ENCODE assay signal across 29 mouse cellular contexts in the genomic region with DNA sequence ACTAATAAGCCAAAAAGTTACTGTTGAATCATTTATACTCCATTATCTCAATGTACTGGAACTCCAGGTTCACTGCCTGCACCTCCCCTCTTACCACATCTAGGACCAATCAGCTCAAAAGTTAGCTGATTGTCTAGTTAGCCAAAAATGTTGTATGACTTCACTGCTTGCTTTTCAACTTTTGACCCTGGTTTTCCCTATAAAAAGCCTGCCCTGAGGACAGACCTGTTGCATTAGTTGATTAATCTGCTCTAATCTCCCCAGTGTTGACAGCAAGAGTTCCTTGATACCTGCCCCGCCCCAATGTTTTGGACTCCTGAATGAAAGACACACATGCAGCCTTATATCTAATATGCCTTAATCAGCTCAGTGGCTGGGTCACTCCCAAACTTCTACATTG. TPM values are rescaled to one million over a fixed set of nuclear protein-coding genes. Genes with fewer than 3 reads are reported as not detected.
"Had no signal": no experiment of that assay in that cellular context is flagged by ENCODE, and none has a peak within 500 bp of the region (broad histone marks: within the 10 kb centered on the region; RNA-seq: fewer than 3 reads in every experiment).

No protein-coding gene starts in this region.

- H3K4me1 ChIP-seq: limb, embryonic 13.5 days; liver, embryonic 15.5 days; midbrain, embryonic 15.5 days; neural tube, embryonic 12.5 days; neural tube, embryonic 15.5 days had no signal

- H3K9me3 ChIP-seq: limb, embryonic 13.5 days; liver, embryonic 15.5 days; midbrain, embryonic 15.5 days; neural tube, embryonic 12.5 days; neural tube, embryonic 15.5 days had no signal

- H3K36me3 ChIP-seq: limb, embryonic 13.5 days; liver, embryonic 15.5 days; midbrain, embryonic 15.5 days; neural tube, embryonic 12.5 days; neural tube, embryonic 15.5 days had no signal

- H3K27ac ChIP-seq: limb, embryonic 13.5 days; liver, embryonic 15.5 days; midbrain, embryonic 15.5 days; neural tube, embryonic 12.5 days; neural tube, embryonic 15.5 days; stomach, postnatal 0 days had no signal

- ATAC-seq: midbrain, embryonic 15.5 days had no signal

- H3K27me3 ChIP-seq: limb, embryonic 13.5 days; liver, embryonic 15.5 days; midbrain, embryonic 15.5 days; neural tube, embryonic 12.5 days; neural tube, embryonic 15.5 days had no signal

- H3K4me2 ChIP-seq: limb, embryonic 13.5 days; liver, embryonic 11.5 days; liver, embryonic 15.5 days; midbrain, embryonic 11.5 days; midbrain, embryonic 15.5 days; neural tube, embryonic 12.5 days; neural tube, embryonic 15.5 days had no signal

- H3K9ac ChIP-seq: limb, embryonic 13.5 days; liver, embryonic 15.5 days; midbrain, embryonic 15.5 days; neural tube, embryonic 12.5 days; neural tube, embryonic 15.5 days had no signal

- H3K4me3 ChIP-seq: limb, embryonic 13.5 days; liver, embryonic 15.5 days; midbrain, embryonic 15.5 days; neural tube, embryonic 12.5 days; neural tube, embryonic 15.5 days had no signal

- DNase-seq: kidney, adult 11 months; kidney, adult 9 months; kidney, postnatal 14 days; kidney, postnatal 4 days; left cerebral cortex, postnatal 4 days; lung, adult 2 months; lung, postnatal 14 days; lung, postnatal 4 days; right cerebral cortex, adult 18-20 months; right cerebral cortex, postnatal 14 days; right cerebral cortex, postnatal 4 days; thymus, adult 18-20 months; thymus, postnatal 36 days had no signal

RNA-seq across cellular contexts. Expression of gene Wfdc21, which starts 15.6 kb away (rescaled TPM):
- total RNA-seq: layer of hippocampus, adult 18-20 months; layer of hippocampus, postnatal 14 days; left cerebral cortex, adult 8-10 months; left cerebral cortex, postnatal 14 days; left cerebral cortex, postnatal 4 days had no signal
- polyA plus RNA-seq: limb, embryonic 13.5 days; midbrain, embryonic 11.5 days; midbrain, embryonic 15.5 days; neural tube, embryonic 12.5 days; stomach, embryonic 14.5 days had no signal

RNA-seq across cellular contexts. Expression of gene Wfdc18, which starts 22.3 kb away (rescaled TPM):
- total RNA-seq: layer of hippocampus, postnatal 14 days; left cerebral cortex, postnatal 4 days; megakaryocyte progenitor cell, adult 5-6 weeks; megakaryocyte-erythroid progenitor cell, adult 5-6 weeks had no signal
- polyA plus RNA-seq: kidney, embryonic 16.5 days; limb, embryonic 13.5 days; liver, embryonic 11.5 days; liver, embryonic 15.5 days; lung, adult 2 months; midbrain, embryonic 11.5 days; midbrain, embryonic 15.5 days; neural tube, embryonic 12.5 days; neural tube, embryonic 15.5 days had no signal

RNA-seq across cellular contexts. Expression of gene Wfdc17, which starts 27.3 kb away (rescaled TPM):
- total RNA-seq: layer of hippocampus, adult 18-20 months; layer of hippocampus, postnatal 14 days; left cerebral cortex, postnatal 14 days; left cerebral cortex, postnatal 4 days; megakaryocyte-erythroid progenitor cell, adult 5-6 weeks had no signal
- polyA plus RNA-seq: midbrain, embryonic 11.5 days had no signal
